19 mouse cellular contexts compared by ENCODE assay signal in genomic region chr2:121370921-121371320, GRCm38 (mm10). TPM values are rescaled to one million over a fixed set of nuclear protein-coding genes. Genes with fewer than 3 reads are reported as not detected.
A peak's percentile ranks its signal among the peaks of the same experiment; 100 is the strongest.
DNase-seq lines count a peak whose midpoint lies in the region.
"Had no signal": no experiment of that assay in that cellular context is flagged by ENCODE, and none has a peak within 500 bp of the region (broad histone marks: within the 10 kb centered on the region; RNA-seq: fewer than 3 reads in every experiment).

No protein-coding gene starts in this region.

- DNase-seq in fat pad, adult 2 months (ENCODE audit: extremely low read depth, low read depth, low spot score), result peak; percentile 69
- peak; percentile 61 for DNase-seq in gonadal fat pad, adult 2 months (ENCODE audit: low read depth)
- DNase-seq in spleen, postnatal 10 days (ENCODE audit: low spot score in 2 of 2), result no peak
- DNase-seq in layer of hippocampus, adult 11-12 months (ENCODE audit: low spot score), result no peak
- DNase-seq: adrenal gland, adult 2 months; adrenal gland, adult 8-10 months; adrenal gland, postnatal 10 days; adrenal gland, postnatal 14 days; adrenal gland, postnatal 25 days; adrenal gland, postnatal 36 days; B cell, adult 2 months; cerebellum, adult 11 months; cerebellum, adult 11-12 months; cerebellum, adult 18-20 months had no signal

RNA-seq across cellular contexts. Expression of gene Ckmt1, which starts 13.4 kb away (rescaled TPM):
- 4.3 and 4.9 TPM in 2 replicates for polyA plus RNA-seq in gonadal fat pad, adult 2 months (2012; rRNA removed)
- polyA plus RNA-seq: CD4-positive, CD25-positive, alpha-beta regulatory T cell, adult 4 months; G1E had no signal

RNA-seq across cellular contexts. Expression of gene Ppip5k1, which starts 15.7 kb away (rescaled TPM):
- polyA plus RNA-seq in gonadal fat pad, adult 2 months (2012; rRNA removed), result 45.3 and 52.8 TPM in 2 replicates

RNA-seq across cellular contexts. Expression of gene Strc, which starts 16.0 kb away (rescaled TPM):
- polyA plus RNA-seq in gonadal fat pad, adult 2 months (2012; rRNA removed), result 0.08 TPM in 1 of 2 replicates, not detected in the other
- polyA plus RNA-seq: brain, embryonic 14.5 days; C2C12; G1E; Patski had no signal

RNA-seq across cellular contexts. Expression of gene Pdia3, which starts 42.7 kb away (rescaled TPM):
- polyA plus RNA-seq in gonadal fat pad, adult 2 months (2012; rRNA removed), result 473 and 744 TPM in 2 replicates

RNA-seq across cellular contexts. Expression of gene Catsper2, which starts 42.7 kb away (rescaled TPM):
- polyA plus RNA-seq in gonadal fat pad, adult 2 months (2012; rRNA removed), result 5.0 and 7.0 TPM in 2 replicates

Comparison
In these comparisons a context has a peak if more than half of its experiments do, and no peak if none do; other contexts are left out.
1. DNase-seq: peak in fat pad, adult 2 months (single experiment) and gonadal fat pad, adult 2 months (single experiment); none in spleen, postnatal 10 days (0 of 2) and layer of hippocampus, adult 11-12 months (single experiment).